Mouse (Mus musculus) lung, postnatal 0 days (tissue): Measurements from ENCODE around the gene Wwc2.

Experiments used
- CTCF ChIP-seq: IDR thresholded peaks from 2 replicates; pipeline ENCODE4 v1.5.1; 2016; ENCODE audit warnings: antibody characterized with exemption, mild to moderate bottlenecking
- EP300 ChIP-seq: IDR thresholded peaks from 2 replicates; pipeline ENCODE4 v1.6.1; 2016; ENCODE audit warnings: antibody characterized with exemption, mild to moderate bottlenecking, control low read depth

DNA sequence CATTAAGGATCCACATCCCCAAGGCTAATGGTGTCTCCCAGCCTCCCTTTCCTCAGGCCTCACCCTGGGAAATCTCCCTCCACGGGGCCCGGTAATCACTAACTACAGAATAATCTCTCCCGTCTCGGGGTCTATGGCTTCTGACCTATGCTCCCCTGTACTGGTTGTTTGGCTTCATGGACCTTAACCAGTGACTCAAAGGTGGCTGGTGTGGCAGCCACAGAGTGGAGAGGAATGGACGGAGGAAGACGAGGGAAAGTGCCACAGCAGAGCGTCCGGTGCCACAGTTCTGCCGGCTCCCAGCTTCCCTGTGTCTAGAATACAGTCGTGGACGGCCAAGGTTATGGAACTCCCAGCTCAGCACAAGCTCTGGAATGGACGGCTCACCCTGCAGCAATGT lies 114.9 kb downstream of the Wwc2 start:
- no peak for TF ChIP-seq CTCF
- TF ChIP-seq EP300 = no peak
